Mouse (Mus musculus) lung, embryonic 15.5 days (tissue): Measurements from ENCODE around the gene Gm28053. TPM values are rescaled to one million over a fixed set of nuclear protein-coding genes. Genes with fewer than 3 reads are reported as not detected.

Experiments used
- ATAC-seq: fragments of 200-750 bp; cut with Nextera tagmentation; 2 replicates; pipeline ENCODE4 v1.8.0; 2017; ENCODE audit warnings: moderate number of reproducible peaks, borderline replicate concordance; ENCODE audit not compliant: low FRiP score, low TSS enrichment; ENCODE audit errors: extremely low read depth
- H3K27ac ChIP-seq: fragments of 300-500 bp; sonication (generic); 2 replicates; pipeline ENCODE4 v1.5.1; 2015; ENCODE audit warnings: moderate library complexity, mild to moderate bottlenecking, inconsistent platforms
- H3K27me3 ChIP-seq: fragments of 300-500 bp; sonication (generic); 2 replicates; pipeline ENCODE4 v1.6.1; 2015; ENCODE audit warnings: inconsistent platforms
- H3K36me3 ChIP-seq: fragments of 300-500 bp; sonication (generic); 2 replicates; pipeline ENCODE4 v1.6.1; 2015; ENCODE audit warnings: inconsistent platforms
- H3K4me1 ChIP-seq: fragments of 300-500 bp; sonication (generic); 2 replicates; pipeline ENCODE4 v1.6.1; 2015; ENCODE audit warnings: inconsistent platforms
- H3K4me2 ChIP-seq: fragments of 300-500 bp; sonication (generic); 2 replicates; pipeline ENCODE4 v1.6.1; 2015; ENCODE audit warnings: inconsistent platforms, mild to moderate bottlenecking, moderate library complexity
- H3K4me3 ChIP-seq: fragments of 300-500 bp; sonication (generic); 2 replicates; pipeline ENCODE4 v1.5.1; 2015; ENCODE audit warnings: mild to moderate bottlenecking, inconsistent platforms
- H3K9ac ChIP-seq: fragments of 300-500 bp; sonication (generic); 2 replicates; pipeline ENCODE4 v1.6.1; 2015; ENCODE audit warnings: inconsistent platforms
- H3K9me3 ChIP-seq: fragments of 300-500 bp; sonication (generic); 2 replicates; pipeline ENCODE4 v1.6.1; 2016; ENCODE audit warnings: inconsistent platforms
- WGBS: fragments of 180-500 bp; shearing (Covaris S2); methylation state at CpG from one replicate; pipeline ENCODE4 v1.1.7; 2015; 5-methylcytosine and 5-hydroxymethylcytosine counted together
- polyA plus RNA-seq: library from polyadenylated mRNA; unstranded; fragments of >200 nt; fragmentation: Nextera tagmentation; extraction: Ambion mirVana; gene quantifications from 2 replicates; pipeline ENCODE4 v1.2.1, GENCODE M21; 2015

The Gm28053 gene
- polyA plus RNA-seq = 3.4 and 4.2 TPM in 2 replicates

GRCm38 (mm10) chr6:48718455-48718854 is at the start of gene Gm28053, which contains the start of gene Gimap7:
TSS of gene Gm28053 (plus strand) at chr6:48718607.
TSS of gene Gimap7 (plus strand) at chr6:48718621.
- 50% methylated on average over 2 of the region's 2 CpGs for WGBS
- no peak for ATAC-seq
- no peak within 1 kb of the TSS for H3K4me3 ChIP-seq
- H3K36me3 ChIP-seq = no peaks in the 10 kb centered on the region
- H3K4me1 ChIP-seq = no peaks in the 10 kb centered on the region
- H3K27me3 ChIP-seq = no peaks in the 10 kb centered on the region
- no peak within 1 kb of the TSS for H3K4me2 ChIP-seq
- H3K27ac ChIP-seq = no peak within 1 kb of the TSS
- H3K9ac ChIP-seq = no peak within 1 kb of the TSS
- H3K9me3 ChIP-seq = no peaks in the 10 kb centered on the region

- no peak for ATAC-seq
- no peak overlapping the region for H3K4me2 ChIP-seq
- 62% methylated on average over 2 of the region's 2 CpGs for WGBS
Observed at GRCm38 (mm10) chr6:48669446-48669969, 48.9 kb upstream of the Gm28053 start.

GRCm38 (mm10) chr6:48674291-48675058 is 43.9 kb upstream of the Gm28053 start:
- no peaks in the 10 kb centered on the region for H3K4me1 ChIP-seq
- no peak for ATAC-seq
- H3K9ac ChIP-seq = no peak overlapping the region
- H3K4me2 ChIP-seq = no peak overlapping the region
- H3K27ac ChIP-seq = no peak overlapping the region
- 94% methylated on average over 9 of the region's 9 CpGs for WGBS
- H3K36me3 ChIP-seq = no peaks in the 10 kb centered on the region
- no peak overlapping the region for H3K4me3 ChIP-seq
- H3K9me3 ChIP-seq = no peaks in the 10 kb centered on the region
- H3K27me3 ChIP-seq = no peaks in the 10 kb centered on the region

More at GRCm38 (mm10) chr6:48669446-48669969, 48.9 kb upstream of the Gm28053 start:
- no peaks in the 10 kb centered on the region for H3K36me3 ChIP-seq
- no peaks in the 10 kb centered on the region for H3K27me3 ChIP-seq
- H3K9me3 ChIP-seq = no peaks in the 10 kb centered on the region
- no peak overlapping the region for H3K4me3 ChIP-seq
- H3K9ac ChIP-seq = no peak overlapping the region
- no peaks in the 10 kb centered on the region for H3K4me1 ChIP-seq
- H3K27ac ChIP-seq = no peak overlapping the region

GRCm38 (mm10) chr6:48675400-48675930 is 42.9 kb upstream of the Gm28053 start:
- 37% methylated on average over 10 of the region's 10 CpGs for WGBS
- no peak overlapping the region for H3K27ac ChIP-seq
- H3K4me3 ChIP-seq = peak overlapping the region; percentile 32
- H3K9me3 ChIP-seq = no peaks in the 10 kb centered on the region
- no peaks in the 10 kb centered on the region for H3K36me3 ChIP-seq
- no peaks in the 10 kb centered on the region for H3K4me1 ChIP-seq
- peak overlapping the region; percentile 45 for H3K4me2 ChIP-seq
- H3K9ac ChIP-seq = no peak overlapping the region
- H3K27me3 ChIP-seq = no peaks in the 10 kb centered on the region
- no peak for ATAC-seq

- Histone ChIP-seq H3K4me1 (no peaks in the 10 kb centered on the region), H3K36me3 (no peaks in the 10 kb centered on the region), H3K9ac (0 out of 2 replicates have a peak within 1 kb of the TSS, but pooled peaks have one; percentile 19), H3K27ac (no peak within 1 kb of the TSS), H3K9me3 (no peaks in the 10 kb centered on the region), H3K4me3 (peak within 1 kb of the TSS; percentile 32), H3K27me3 (no peaks in the 10 kb centered on the region), H3K4me2 (peak within 1 kb of the TSS; percentile 45)
- ATAC-seq = no peak
- WGBS = 29% methylated on average over 11 of the region's 13 CpGs
Observed at GRCm38 (mm10) chr6:48675931-48676859, 42.2 kb upstream of the Gm28053 start, which contains the start of gene Gimap9. TSS of gene Gimap9 (plus strand) at chr6:48676129.

GRCm38 (mm10) chr6:48676860-48677415 is 41.5 kb upstream of the Gm28053 start:
- no peak overlapping the region for H3K4me3 ChIP-seq
- no peak for ATAC-seq
- 82% methylated on average over 5 of the region's 5 CpGs for WGBS

GRCm38 (mm10) chr6:48677492-48678345 is 40.7 kb upstream of the Gm28053 start:
- no peak overlapping the region for H3K9ac ChIP-seq
- no peak for ATAC-seq
- H3K4me3 ChIP-seq = no peak overlapping the region
- no peaks in the 10 kb centered on the region for H3K36me3 ChIP-seq
- no peaks in the 10 kb centered on the region for H3K4me1 ChIP-seq
- H3K4me2 ChIP-seq = no peak overlapping the region; the same call in 1 of the 2 replicates
- H3K27me3 ChIP-seq = no peaks in the 10 kb centered on the region
- H3K9me3 ChIP-seq = no peaks in the 10 kb centered on the region
- no peak overlapping the region for H3K27ac ChIP-seq
- WGBS = 92% methylated on average over 17 of the region's 17 CpGs

More at GRCm38 (mm10) chr6:48676860-48677415, 41.5 kb upstream of the Gm28053 start:
- Histone ChIP-seq H3K4me2 (peak overlapping the region; percentile 45; the same call in 1 of the 2 replicates), H3K27ac (no peak overlapping the region), H3K27me3 (no peaks in the 10 kb centered on the region), H3K4me1 (no peaks in the 10 kb centered on the region), H3K9me3 (no peaks in the 10 kb centered on the region), H3K36me3 (no peaks in the 10 kb centered on the region), H3K9ac (no peak overlapping the region)

GRCm38 (mm10) chr6:48678391-48678790 is 40.0 kb upstream of the Gm28053 start:
- WGBS = 53% methylated on average over 4 of the region's 4 CpGs
- Histone ChIP-seq H3K9ac (no peak overlapping the region), H3K4me3 (no peak overlapping the region), H3K36me3 (no peaks in the 10 kb centered on the region), H3K4me2 (no peak overlapping the region), H3K9me3 (no peaks in the 10 kb centered on the region), H3K4me1 (no peaks in the 10 kb centered on the region), H3K27ac (no peak overlapping the region), H3K27me3 (no peaks in the 10 kb centered on the region)
- ATAC-seq = no peak

GRCm38 (mm10) chr6:48679701-48680100 is 38.7 kb upstream of the Gm28053 start:
- H3K4me2 ChIP-seq = no peak overlapping the region
- H3K4me1 ChIP-seq = no peaks in the 10 kb centered on the region
- H3K4me3 ChIP-seq = no peak overlapping the region
- no peaks in the 10 kb centered on the region for H3K9me3 ChIP-seq
- H3K27ac ChIP-seq = no peak overlapping the region
- H3K9ac ChIP-seq = no peak overlapping the region
- H3K36me3 ChIP-seq = no peaks in the 10 kb centered on the region
- H3K27me3 ChIP-seq = no peaks in the 10 kb centered on the region
- 67% methylated on average over 6 of the region's 6 CpGs for WGBS
- ATAC-seq = no peak

GRCm38 (mm10) chr6:48680421-48680820 is 38.0 kb upstream of the Gm28053 start:
- H3K27me3 ChIP-seq = no peaks in the 10 kb centered on the region
- H3K9me3 ChIP-seq = no peaks in the 10 kb centered on the region
- no peak overlapping the region for H3K4me3 ChIP-seq
- H3K27ac ChIP-seq = no peak overlapping the region
- no peak for ATAC-seq
- no peaks in the 10 kb centered on the region for H3K36me3 ChIP-seq
- WGBS = 70% methylated on average over 5 of the region's 5 CpGs
- no peaks in the 10 kb centered on the region for H3K4me1 ChIP-seq
- no peak overlapping the region for H3K9ac ChIP-seq
- no peak overlapping the region for H3K4me2 ChIP-seq
